Mouse (Mus musculus) ES-Bruce4 (cell line): ENCODE measurements around the gene Cfap61.

Experiments
- CTCF ChIP-seq: IDR thresholded peaks from one replicate; pipeline ENCODE4 v1.8.1; 2011; ENCODE audit warnings: low read depth, low read length
- EP300 ChIP-seq: IDR thresholded peaks from 2 replicates; pipeline ENCODE4 v1.6.1; 2011; ENCODE audit warnings: low read depth, low read length; ENCODE audit not compliant: insufficient read depth
- POLR2A ChIP-seq: IDR thresholded peaks from one replicate; pipeline ENCODE4 v1.8.1; 2011; ENCODE audit warnings: low read length; ENCODE audit not compliant: insufficient read depth

GRCm38 (mm10) chr2:146015341-146016186, 81.0 kb downstream of the Cfap61 start:
- TF ChIP-seq POLR2A (no peak), CTCF (no peak), EP300 (no peak)
